Mouse (Mus musculus): ENCODE results near the gene Cttnbp2nl.

Cttnbp2nl gene

GRCm38 (mm10) chr3:105052937-105053697 lies at the start of gene Cttnbp2nl:
TSS of gene Cttnbp2nl (minus strand) at chr3:105053146.
- peak; percentile 61 to 68 for DNase-seq (ENCODE audit: low spot score in 2 of 2)

- no peak for DNase-seq (ENCODE audit: low spot score in 2 of 2)
These were observed 47.3 kb upstream of the Cttnbp2nl start for GRCm38 (mm10) chr3:105100270-105100589.

DNA sequence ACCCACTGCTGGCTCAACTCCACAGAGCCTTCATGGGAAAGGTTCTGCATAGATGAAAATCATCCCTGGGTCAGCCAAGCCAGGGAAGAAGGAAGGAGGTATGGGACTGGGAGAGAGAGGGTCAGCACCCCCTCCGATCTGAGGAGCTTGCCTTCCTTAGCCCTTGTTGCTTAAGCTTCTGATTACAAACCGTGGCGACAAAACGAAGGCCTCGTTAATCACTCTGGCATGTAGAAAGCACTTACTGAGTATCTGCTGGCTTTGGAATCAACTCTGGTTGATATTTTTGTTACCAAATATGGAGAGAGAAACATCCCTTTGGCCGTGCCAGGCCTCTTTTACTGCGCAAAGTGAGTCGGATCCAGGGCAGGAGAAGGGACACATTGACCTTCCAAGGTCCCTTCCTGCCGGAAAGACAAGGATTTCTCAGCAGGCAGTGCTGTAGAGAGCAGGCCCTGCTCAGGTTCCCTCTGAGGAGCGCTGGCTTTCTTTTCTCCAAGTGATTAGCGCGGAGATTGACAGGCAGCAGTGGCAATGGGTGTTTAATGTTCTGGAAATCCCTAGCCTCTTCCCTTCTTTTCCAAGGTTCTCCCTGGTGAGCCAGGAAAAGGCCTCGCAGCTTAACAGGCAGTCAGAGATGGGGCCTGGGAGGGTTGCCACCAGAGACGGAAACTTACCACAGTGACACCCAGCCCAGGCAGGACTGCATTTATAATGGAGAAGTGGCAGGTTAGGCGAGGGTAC lies 46.8 kb upstream of the Cttnbp2nl start:
- DNase-seq (ENCODE audit: low spot score in 2 of 2), result no peak

DNA sequence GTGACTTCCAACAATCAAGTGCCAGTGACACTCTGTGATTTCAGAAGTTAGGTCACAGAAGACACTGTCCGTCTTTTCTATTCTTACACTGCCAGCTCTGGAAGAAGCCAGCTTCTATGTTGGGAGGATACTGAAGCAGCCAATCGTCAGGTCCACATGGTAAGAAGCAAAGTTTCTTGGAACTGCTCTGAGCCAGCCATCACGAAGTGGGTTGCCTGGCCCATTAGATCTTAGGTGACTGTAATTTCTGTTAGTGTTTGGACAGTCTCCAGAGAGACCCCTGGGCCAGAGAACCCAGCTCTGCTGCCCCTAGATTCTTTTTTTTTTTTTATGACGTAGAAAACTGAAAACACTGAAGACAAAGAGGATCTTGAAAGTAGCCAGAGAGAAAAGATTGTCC lies 44.6 kb upstream of the Cttnbp2nl start:
- no peak for DNase-seq (ENCODE audit: low spot score in 2 of 2)

DNA sequence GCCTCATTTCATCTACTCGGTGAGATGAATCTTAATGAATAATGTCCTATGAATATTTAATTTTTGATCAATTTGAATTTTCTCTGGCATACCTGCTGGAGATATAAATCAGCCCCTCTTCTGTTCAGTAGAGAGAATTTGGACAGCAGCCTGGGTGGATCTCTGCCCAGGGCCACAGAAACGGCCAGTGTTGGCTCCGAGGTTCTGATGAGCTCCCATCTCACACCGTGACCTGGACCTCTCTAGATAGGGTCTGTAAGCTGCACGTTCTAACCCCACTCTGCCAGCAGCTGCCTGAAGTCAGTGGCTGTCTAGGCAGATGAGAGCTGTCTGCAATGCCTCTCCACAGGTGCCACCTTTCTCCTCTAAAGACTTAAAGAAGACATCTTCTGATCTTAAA lies 42.1 kb upstream of the Cttnbp2nl start:
- no peak for DNase-seq (ENCODE audit: low spot score in 2 of 2)

DNA sequence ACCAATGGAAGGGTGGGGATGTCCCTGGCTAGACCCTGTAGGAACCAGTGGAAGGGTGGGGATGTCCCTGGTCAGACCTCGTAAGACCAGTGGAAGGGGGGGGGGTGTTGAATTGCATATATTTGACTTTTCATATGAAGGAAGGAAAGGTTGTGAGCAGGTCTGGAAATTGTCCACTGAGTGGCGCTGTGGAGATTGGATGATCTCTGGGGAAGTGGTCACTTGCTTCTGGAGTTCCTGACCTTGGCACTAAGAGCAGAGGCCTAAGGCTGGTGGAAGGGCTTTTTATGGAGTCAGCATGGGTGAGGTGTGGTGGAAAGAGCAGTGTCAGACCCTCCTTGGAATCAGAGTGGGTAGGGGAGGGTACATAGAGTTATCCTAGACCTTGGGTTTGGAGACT lies 41.5 kb upstream of the Cttnbp2nl start:
- DNase-seq (ENCODE audit: low spot score in 2 of 2), result no peak

DNA sequence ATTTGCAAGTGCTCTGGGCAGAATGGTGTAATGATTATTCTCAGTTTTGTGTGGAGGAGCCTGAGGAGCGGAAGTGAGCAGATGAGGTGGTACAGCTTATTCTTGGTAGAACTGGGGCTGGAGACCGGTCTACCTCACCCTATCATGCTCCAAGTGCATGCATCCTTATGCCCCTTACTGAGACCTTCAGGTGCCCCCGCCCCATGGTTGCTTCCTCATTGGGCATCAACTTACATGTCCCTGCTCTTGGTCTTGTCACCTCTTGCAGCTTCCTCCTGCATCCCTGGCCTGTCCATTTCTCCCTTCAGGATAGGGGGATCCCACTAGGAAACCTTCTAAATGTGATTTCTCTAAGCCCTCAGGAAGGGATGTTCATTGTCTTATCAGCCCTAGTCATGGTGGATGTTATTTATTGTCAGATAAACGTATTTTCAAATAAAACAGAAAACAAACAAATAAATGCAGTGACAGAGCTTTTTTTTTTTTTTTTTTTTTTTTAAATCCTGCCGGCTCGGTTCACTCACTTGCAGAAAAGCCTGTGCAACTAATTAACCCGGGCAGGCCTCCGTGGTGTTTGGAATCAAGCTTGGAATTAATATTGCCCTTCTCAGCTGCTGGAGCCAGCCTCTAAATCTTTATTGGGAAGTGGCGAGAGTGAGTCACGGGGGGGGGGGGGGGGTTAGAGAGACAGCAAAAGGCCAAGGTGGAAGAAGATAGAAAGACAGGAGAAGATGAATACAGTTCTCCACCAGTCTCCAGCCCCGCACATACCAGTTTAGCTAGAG lies 40.0 kb upstream of the Cttnbp2nl start:
- no peak for DNase-seq (ENCODE audit: low spot score in 2 of 2)

DNA sequence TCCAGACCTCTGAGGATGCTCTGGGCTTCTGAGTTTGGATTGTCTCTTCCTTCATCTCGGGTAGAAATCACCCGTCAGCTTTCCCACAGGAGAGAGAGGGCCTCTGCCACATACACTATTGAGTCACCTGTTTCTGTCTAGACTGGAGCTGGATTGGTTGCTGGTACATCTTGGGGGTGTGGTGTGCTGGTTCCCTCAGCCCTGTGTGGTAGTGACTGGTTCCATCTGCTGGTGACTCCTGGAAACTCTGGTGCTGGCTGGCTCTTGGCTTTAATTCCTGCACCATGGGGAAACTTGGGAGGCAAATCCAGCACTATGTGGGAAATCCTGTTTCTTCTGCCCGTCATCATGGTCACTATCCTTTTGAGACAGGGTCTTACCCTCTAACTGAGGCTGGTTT lies 38.0 kb upstream of the Cttnbp2nl start:
- no peak for DNase-seq (ENCODE audit: low spot score in 2 of 2)

- no peak for DNase-seq (ENCODE audit: low spot score in 2 of 2)
These were observed 37.2 kb upstream of the Cttnbp2nl start for GRCm38 (mm10) chr3:105090147-105090546.

DNA sequence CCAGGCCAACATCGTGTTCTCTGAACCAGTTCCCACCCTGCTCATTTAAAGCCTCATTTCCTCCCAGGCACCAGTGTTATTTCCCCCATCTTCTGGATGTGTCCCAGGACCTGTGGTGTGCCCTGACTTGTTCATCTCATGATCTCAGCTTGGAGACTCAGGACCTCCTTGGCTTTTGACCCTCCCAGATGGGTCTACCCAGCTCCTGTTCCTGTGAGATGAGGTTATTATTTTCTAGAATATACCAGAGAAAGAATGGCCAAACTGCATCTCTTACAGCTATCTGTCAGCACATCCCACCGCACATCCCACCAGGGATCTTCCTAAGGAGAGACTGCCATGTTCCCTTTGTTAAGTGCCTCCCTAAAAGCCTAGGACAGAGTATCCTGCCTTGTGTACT lies 35.7 kb upstream of the Cttnbp2nl start:
- DNase-seq (ENCODE audit: low spot score in 2 of 2), result no peak

DNA sequence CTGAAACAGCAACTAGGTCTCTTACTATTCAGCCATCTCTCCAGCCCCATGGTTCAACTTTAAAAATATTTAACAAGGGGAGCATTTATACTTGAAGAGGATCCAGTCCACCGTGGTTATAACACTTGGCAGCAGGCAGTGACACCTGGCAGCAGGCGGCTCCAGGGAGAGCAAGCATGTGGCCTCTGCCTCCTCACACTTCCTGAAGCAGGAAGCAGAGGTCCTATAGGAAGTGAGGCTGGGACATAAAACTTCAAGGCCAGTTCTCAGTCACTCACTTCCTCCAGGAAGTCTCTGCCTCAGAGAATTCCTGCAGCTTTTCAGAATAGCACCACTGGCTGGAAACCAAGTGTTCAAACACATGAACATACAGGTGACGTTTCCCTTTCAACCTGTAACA lies 34.4 kb upstream of the Cttnbp2nl start:
- DNase-seq (ENCODE audit: low spot score in 2 of 2), result no peak

DNA sequence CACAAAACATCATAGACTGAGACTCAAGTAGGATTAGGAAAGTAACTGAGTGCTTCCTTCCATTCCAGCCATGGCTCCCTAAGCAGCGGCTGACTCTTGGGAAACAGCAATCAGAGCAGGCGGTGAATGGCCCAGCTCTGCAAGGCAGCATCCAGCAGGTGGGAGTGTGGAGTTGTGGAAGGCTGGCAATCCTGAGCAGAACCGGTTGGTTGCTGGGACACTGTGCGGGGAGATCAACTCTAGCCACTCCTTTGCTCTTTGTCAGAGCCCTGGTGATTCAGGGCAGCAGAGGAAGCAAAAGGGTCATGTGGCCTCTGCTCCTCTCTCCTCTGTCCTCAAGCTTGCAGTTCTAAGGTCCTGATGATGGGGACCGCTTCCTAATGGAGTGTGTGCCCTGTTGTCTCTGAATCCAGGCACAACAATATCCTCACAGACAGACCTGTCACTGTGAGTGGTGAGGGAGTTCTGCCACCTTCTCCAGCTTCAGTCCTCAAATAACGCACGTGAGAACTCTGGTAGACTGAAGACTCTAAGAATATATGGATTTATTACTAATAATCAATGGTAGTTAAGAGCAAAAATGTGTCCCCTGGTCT lies 25.4 kb upstream of the Cttnbp2nl start:
- DNase-seq (ENCODE audit: low spot score in 2 of 2), result no peak

GRCm38 (mm10) chr3:105075796-105076195 lies 22.9 kb upstream of the Cttnbp2nl start:
- no peak for DNase-seq (ENCODE audit: low spot score in 2 of 2)

DNA sequence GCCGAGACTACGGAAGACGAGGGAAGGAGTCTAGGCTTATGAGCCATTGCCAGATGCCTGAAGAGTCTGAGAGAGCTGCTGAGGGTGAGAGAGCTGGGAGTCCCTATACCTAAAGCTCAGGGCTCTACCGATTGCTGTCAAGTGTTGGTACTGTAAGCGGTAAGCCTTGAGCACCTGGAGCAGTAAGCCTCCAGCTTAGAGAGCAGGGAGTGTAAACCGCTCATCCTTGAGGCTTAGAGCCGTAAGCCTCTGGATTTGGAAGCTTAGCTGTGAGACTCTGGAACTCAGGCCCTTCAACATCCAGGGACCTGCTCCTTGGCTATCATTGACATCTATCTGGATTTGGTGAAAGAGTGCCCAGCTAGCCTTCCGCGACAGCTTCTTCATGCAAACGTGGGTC lies 19.6 kb upstream of the Cttnbp2nl start:
- DNase-seq (ENCODE audit: low spot score in 2 of 2), result no peak

DNA sequence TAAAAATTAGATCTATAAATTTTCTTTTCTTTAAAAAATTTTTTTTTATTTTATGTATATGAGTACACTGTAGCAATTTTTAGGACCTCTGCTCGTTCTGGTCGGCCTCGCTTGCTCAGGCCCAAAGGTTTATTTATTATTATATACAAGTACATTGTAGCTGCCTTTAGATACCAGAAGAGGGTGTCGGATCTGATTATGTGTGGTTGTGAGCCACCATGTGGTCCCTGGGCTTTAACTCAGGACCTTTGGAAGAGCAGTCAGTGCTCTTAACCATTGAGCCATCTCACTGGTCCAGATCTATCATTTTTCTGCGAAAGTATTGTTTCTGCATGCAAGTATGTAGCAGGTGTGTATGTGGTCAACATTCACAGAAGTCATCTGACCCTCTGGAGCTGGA lies 18.3 kb upstream of the Cttnbp2nl start:
- DNase-seq (ENCODE audit: low spot score in 2 of 2), result no peak

DNA sequence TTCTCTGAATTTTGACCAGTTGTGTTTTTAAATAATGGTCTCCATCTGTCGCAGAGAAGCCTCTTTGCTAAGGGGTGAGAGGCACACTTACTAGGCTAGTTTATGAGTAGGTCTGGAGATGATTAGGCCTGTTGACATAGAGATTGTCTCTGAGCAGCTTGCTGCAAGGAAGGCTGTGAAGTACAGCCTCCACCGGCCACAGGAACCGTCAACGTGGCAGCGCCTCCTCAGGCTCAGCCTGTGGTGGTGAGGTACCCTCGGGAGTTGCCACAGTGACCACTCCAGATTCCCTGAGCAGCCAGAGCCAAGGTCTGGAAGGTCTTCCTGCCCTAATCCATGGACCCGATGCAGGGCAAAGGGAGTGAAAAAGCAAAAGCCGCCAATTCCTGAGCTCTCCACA lies 17.6 kb upstream of the Cttnbp2nl start:
- DNase-seq (ENCODE audit: low spot score in 2 of 2), result no peak

- DNase-seq (ENCODE audit: low spot score in 2 of 2), result no peak
These were observed 13.6 kb upstream of the Cttnbp2nl start, which contains the start of gene 4930564D02Rik for GRCm38 (mm10) chr3:105066544-105066943. TSS of gene 4930564D02Rik (plus strand) at chr3:105066844.

GRCm38 (mm10) chr3:105062676-105063075 lies 9.7 kb upstream of the Cttnbp2nl start:
- no peak for DNase-seq (ENCODE audit: low spot score in 2 of 2)

DNA sequence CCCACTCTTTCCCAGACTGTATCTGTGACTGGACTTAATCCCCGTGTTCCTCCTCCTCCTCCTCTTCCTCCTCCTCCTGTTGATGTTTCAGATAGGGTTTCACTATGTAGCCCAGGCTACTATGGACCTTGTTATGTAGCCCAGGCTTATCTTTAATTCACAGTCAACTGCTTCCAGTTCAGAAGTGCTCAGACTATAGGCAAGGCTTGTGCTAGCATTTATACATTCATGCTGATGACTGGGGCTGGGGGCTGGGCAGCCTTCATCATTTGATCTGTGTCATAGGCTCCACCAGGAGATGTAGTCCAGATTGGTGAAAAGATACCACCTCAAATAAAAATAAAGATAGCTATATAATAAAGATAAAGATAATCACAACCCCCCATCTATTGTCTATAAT lies 9.0 kb upstream of the Cttnbp2nl start:
- no peak for DNase-seq (ENCODE audit: low spot score in 2 of 2)

- no peak for DNase-seq (ENCODE audit: low spot score in 2 of 2)
These were observed 8.6 kb upstream of the Cttnbp2nl start for GRCm38 (mm10) chr3:105061496-105061895.

DNA sequence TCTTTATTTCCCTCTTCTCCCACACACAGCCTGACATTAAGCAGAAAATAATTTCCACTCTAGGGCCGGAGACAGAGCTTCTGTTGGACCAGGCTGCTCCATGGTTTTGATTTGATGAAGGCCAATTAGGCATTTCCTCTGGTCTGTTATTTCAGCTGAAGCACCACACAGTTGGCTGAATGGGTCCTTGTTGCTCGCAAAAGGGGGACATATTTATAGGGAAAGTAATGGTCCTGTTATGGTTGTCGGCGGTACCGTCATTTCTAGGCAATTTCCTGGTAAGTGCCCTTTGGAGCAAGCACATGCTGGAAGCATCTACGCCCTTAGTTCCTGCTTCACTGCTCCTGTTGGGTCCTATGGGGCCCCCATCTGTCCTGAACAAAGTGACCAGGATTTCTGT lies 8.0 kb upstream of the Cttnbp2nl start:
- DNase-seq (ENCODE audit: low spot score in 2 of 2), result no peak

DNA sequence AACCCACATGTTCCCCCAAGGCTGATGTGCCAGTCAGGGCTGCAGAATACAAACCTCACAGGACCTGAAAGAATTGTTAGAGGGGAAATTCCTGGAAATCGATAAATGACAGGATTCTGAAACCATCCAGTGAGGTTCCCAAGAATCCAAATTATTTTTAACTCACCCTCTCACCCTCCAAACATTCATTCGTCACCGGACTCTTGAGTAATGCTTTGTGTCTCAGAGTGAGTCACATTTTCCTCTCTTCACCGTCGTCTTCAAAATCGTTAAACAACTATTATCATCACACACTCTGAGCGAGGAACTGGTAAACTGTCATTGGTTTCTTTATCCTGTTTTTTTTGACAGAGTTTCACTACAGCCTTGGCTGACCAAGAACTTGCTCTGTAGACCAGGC lies 7.0 kb upstream of the Cttnbp2nl start:
- no peak for DNase-seq (ENCODE audit: low spot score in 2 of 2)
